Mouse (Mus musculus) frontal cortex, adult (tissue): ENCODE measurements at regions not wholly inside any gene's neighbourhood (a gene's known extent, or its start where the extent isn't known, plus 50 kb on each side); places are given as distances from the start of the nearest gene placed in this dataset.
A peak's percentile ranks its signal among the peaks of the same experiment; 100 is the strongest.

Experiments used
- ATAC-seq: cut with Nextera tagmentation; 2 replicates; pipeline ENCODE4 v1.9.2; 2017; ENCODE audit warnings: mild to moderate bottlenecking, moderate library complexity, mixed read lengths; ENCODE audit not compliant: low TSS enrichment

GRCm38 (mm10) chr12:39952854-39953253, 85.0 kb downstream of the Arl4a start:
- ATAC-seq = no peak

GRCm38 (mm10) chr12:39951911-39952310, 85.9 kb downstream of the Arl4a start:
- no peak for ATAC-seq

GRCm38 (mm10) chr12:39950270-39950801, 87.5 kb downstream of the Arl4a start:
- ATAC-seq = peak; percentile 90

GRCm38 (mm10) chr12:39942910-39943309, 94.9 kb downstream of the Arl4a start:
- no peak for ATAC-seq

- ATAC-seq = no peak
These were observed 96.7 kb downstream of the Arl4a start for GRCm38 (mm10) chr12:39941162-39941561.

GRCm38 (mm10) chr12:39939017-39939416, 98.8 kb downstream of the Arl4a start:
- ATAC-seq = no peak

- no peak for ATAC-seq
These were observed 99.6 kb downstream of the Arl4a start for GRCm38 (mm10) chr12:39938211-39938610.

- ATAC-seq = peak; percentile 62
These were observed 101.5 kb downstream of the Arl4a start for GRCm38 (mm10) chr12:39936331-39936730.

- no peak for ATAC-seq
These were observed 102.0 kb downstream of the Arl4a start for GRCm38 (mm10) chr12:39935775-39936174.

GRCm38 (mm10) chr12:39934877-39935276, 102.9 kb downstream of the Arl4a start:
- ATAC-seq = no peak

GRCm38 (mm10) chr12:39931251-39931650, 106.6 kb downstream of the Arl4a start:
- ATAC-seq = no peak

- ATAC-seq = no peak
These were observed 109.9 kb downstream of the Arl4a start for GRCm38 (mm10) chr12:39927902-39928301.

- no peak for ATAC-seq
These were observed 110.8 kb downstream of the Arl4a start for GRCm38 (mm10) chr12:39927014-39927413.

- ATAC-seq = no peak
These were observed 116.3 kb downstream of the Arl4a start for GRCm38 (mm10) chr12:39921481-39921880.

GRCm38 (mm10) chr12:39920466-39920913, 117.3 kb downstream of the Arl4a start:
- ATAC-seq = peak; percentile 64

- ATAC-seq = no peak
These were observed 117.9 kb downstream of the Arl4a start for GRCm38 (mm10) chr12:39919909-39920308.

- no peak for ATAC-seq
These were observed 149.3 kb downstream of the Arl4a start for GRCm38 (mm10) chr12:39888493-39888892.

GRCm38 (mm10) chr12:39885366-39885765, 152.5 kb downstream of the Arl4a start:
- no peak for ATAC-seq

- peak; percentile 70 for ATAC-seq
These were observed 157.5 kb downstream of the Arl4a start for GRCm38 (mm10) chr12:39880309-39880708.

GRCm38 (mm10) chr12:39873917-39874316, 163.9 kb downstream of the Arl4a start:
- no peak for ATAC-seq

GRCm38 (mm10) chr12:39861797-39862196, 176.0 kb downstream of the Arl4a start:
- no peak for ATAC-seq

- no peak for ATAC-seq
These were observed 186.2 kb downstream of the Arl4a start for GRCm38 (mm10) chr12:39851610-39852009.

- no peak for ATAC-seq
These were observed 188.3 kb downstream of the Arl4a start for GRCm38 (mm10) chr12:39849346-39850058.

GRCm38 (mm10) chr12:39840615-39841014, 197.2 kb downstream of the Arl4a start:
- no peak for ATAC-seq
